In genomic region chr17:28129796-28130195, GRCm38 (mm10) we compare ENCODE assay signal across 27 mouse cellular contexts. TPM values are rescaled to one million over a fixed set of nuclear protein-coding genes. Genes with fewer than 3 reads are reported as not detected.
DNase-seq lines count a peak whose midpoint lies in the region; TF ChIP-seq lines count a peak whose summit lies in the region.
"Had no signal": no experiment of that assay in that cellular context is flagged by ENCODE, and none has a peak within 500 bp of the region (broad histone marks: within the 10 kb centered on the region; RNA-seq: fewer than 3 reads in every experiment).

No protein-coding gene starts in this region.

- H3K4me1 ChIP-seq in E14TG2a.4 (replicated peaks; ENCODE audit: low read depth, low read length), result peaks cover 69% of the 10 kb centered on the region
- peaks cover 19% of the 10 kb centered on the region for H3K4me1 ChIP-seq in embryonic facial prominence, embryonic 10.5 days

- H3K4me3 ChIP-seq in E14TG2a.4 (replicated peaks; ENCODE audit: low read length), result peak overlapping the region; percentile 18
- H3K4me3 ChIP-seq in embryonic facial prominence, embryonic 10.5 days, result no peak overlapping the region
- H3K4me3 ChIP-seq: embryonic facial prominence, embryonic 13.5 days; embryonic facial prominence, embryonic 15.5 days; erythroblast, embryonic 14.5 days; forebrain, embryonic 10.5 days; forebrain, embryonic 13.5 days; forebrain, embryonic 15.5 days had no signal

- no peak for TF ChIP-seq CTCF in E14TG2a.4 (conservative IDR thresholded peaks at IDR 0.05; ENCODE audit: low read length)

- DNase-seq in ES-CJ7 (ENCODE audit: low read depth, low spot score), result peak; percentile 70
- DNase-seq in R1 (ENCODE audit: low read depth, low spot score), result peak; percentile 58
- DNase-seq in embryonic facial prominence, embryonic 10.5 days (ENCODE audit: low spot score), result no peak
- no peak for DNase-seq in kidney, adult 11 months
- no peak for DNase-seq in ovary, postnatal 14 days (ENCODE audit: low spot score)
- no peak for DNase-seq in ovary, postnatal 10 days (ENCODE audit: low spot score)
- DNase-seq: adrenal gland, adult 8-10 months; adrenal gland, postnatal 14 days; adrenal gland, postnatal 36 days; B cell, adult 2 months; cerebellum, adult 11-12 months; cerebellum, adult 2 months; cerebellum, adult 9-10 months; cerebellum, postnatal 10 days; cerebellum, postnatal 25 days; forebrain, postnatal 0 days had no signal

- H3K27ac ChIP-seq in embryonic facial prominence, embryonic 10.5 days (replicated peaks), result 0 out of 2 replicates have a peak overlapping the region, but pooled peaks have one; percentile 14
- H3K27ac ChIP-seq: embryonic facial prominence, embryonic 13.5 days; embryonic facial prominence, embryonic 15.5 days; forebrain, embryonic 13.5 days; forebrain, embryonic 15.5 days had no signal

- WGBS in embryonic facial prominence, embryonic 10.5 days, result 90% methylated on average over 5 of the region's 5 CpGs

- H3K27me3 ChIP-seq in E14TG2a.4 (ENCODE audit: insufficient read depth, low read length), result peaks cover 4% of the 10 kb centered on the region; the same call in 1 of the 2 replicates
- 0 out of 2 replicates have a peak, but pooled peaks cover 7% of the 10 kb centered on the region for H3K27me3 ChIP-seq in embryonic facial prominence, embryonic 10.5 days (replicated peaks; ENCODE audit: low read depth, poor library complexity, severe bottlenecking)
- H3K27me3 ChIP-seq: embryonic facial prominence, embryonic 13.5 days; embryonic facial prominence, embryonic 15.5 days; forebrain, embryonic 15.5 days; Patski had no signal

- H3K36me3 ChIP-seq in E14TG2a.4 (ENCODE audit: insufficient read depth, low read length), result no peaks in the 10 kb centered on the region
- H3K36me3 ChIP-seq in embryonic facial prominence, embryonic 10.5 days (replicated peaks), result no peaks in the 10 kb centered on the region
- H3K36me3 ChIP-seq: embryonic facial prominence, embryonic 13.5 days; embryonic facial prominence, embryonic 15.5 days; forebrain, embryonic 10.5 days; forebrain, embryonic 15.5 days; G1E had no signal

- H3K9me3 ChIP-seq in E14TG2a.4 (ENCODE audit: low read length), result no peaks in the 10 kb centered on the region
- no peaks in the 10 kb centered on the region for H3K9me3 ChIP-seq in embryonic facial prominence, embryonic 10.5 days
- H3K9me3 ChIP-seq: embryonic facial prominence, embryonic 13.5 days; embryonic facial prominence, embryonic 15.5 days; forebrain, embryonic 10.5 days; forebrain, embryonic 13.5 days; forebrain, embryonic 15.5 days; G1E had no signal

RNA-seq across cellular contexts. Expression of gene Scube3, which starts 12.1 kb away (rescaled TPM):
- 8.7 and 9.7 TPM in 2 replicates for polyA plus RNA-seq in embryonic facial prominence, embryonic 10.5 days (2016; fragmentation: Nextera tagmentation; extraction: Ambion mirVana)
- polyA plus RNA-seq: activated CD4-positive, CD25-positive, alpha-beta regulatory T cell, adult 4 months; CD4-positive, CD25-positive, alpha-beta regulatory T cell, adult 4 months; erythroblast, embryonic 14.5 days; G1E had no signal

RNA-seq across cellular contexts. Expression of gene Zfp523, which starts 47.1 kb away (rescaled TPM):
- polyA plus RNA-seq in embryonic facial prominence, embryonic 10.5 days (2016; fragmentation: Nextera tagmentation; extraction: Ambion mirVana), result 32.8 and 35.9 TPM in 2 replicates

RNA-seq across cellular contexts. Expression of gene Tcp11, which starts 49.4 kb away (rescaled TPM):
- polyA plus RNA-seq in embryonic facial prominence, embryonic 10.5 days (2016; fragmentation: Nextera tagmentation; extraction: Ambion mirVana), result 0.54 and 0.83 TPM in 2 replicates
- polyA plus RNA-seq: erythroblast, embryonic 14.5 days; G1E had no signal

Comparison
In these comparisons a context has a peak if more than half of its experiments do, and no peak if none do; other contexts are left out.
1. DNase-seq: peak in ES-CJ7 (single experiment) and R1 (single experiment); none in embryonic facial prominence, embryonic 10.5 days (single experiment), kidney, adult 11 months (single experiment), ovary, postnatal 14 days (single experiment) and ovary, postnatal 10 days (single experiment).